Mouse (Mus musculus): ENCODE measurements around the gene Ifitm10. TPM values are rescaled to one million over a fixed set of nuclear protein-coding genes. Genes with fewer than 3 reads are reported as not detected.

Gene Ifitm10
- polyA plus RNA-seq, 1 experiment: 36.7 TPM

GRCm38 (mm10) chr7:142391609-142392008 lies 18.1 kb upstream of the Ifitm10 start:
- DNase-seq (ENCODE audit: extremely low spot score in 1 of 2, low spot score in 1 of 2): no peak

GRCm38 (mm10) chr7:142391108-142391507 lies 17.6 kb upstream of the Ifitm10 start:
- DNase-seq (ENCODE audit: extremely low spot score in 1 of 2, low spot score in 1 of 2): no peak

- no peak for DNase-seq (ENCODE audit: extremely low spot score in 1 of 2, low spot score in 1 of 2)
Measured at GRCm38 (mm10) chr7:142389961-142390650, 16.6 kb upstream of the Ifitm10 start.

- DNase-seq (ENCODE audit: extremely low spot score in 1 of 2, low spot score in 1 of 2): no peak
Measured at GRCm38 (mm10) chr7:142388740-142389139, 15.2 kb upstream of the Ifitm10 start.

- DNase-seq (ENCODE audit: extremely low spot score in 1 of 2, low spot score in 1 of 2): no peak
Measured at GRCm38 (mm10) chr7:142388198-142388597, 14.6 kb upstream of the Ifitm10 start.

GRCm38 (mm10) chr7:142387419-142388148 lies 14.0 kb upstream of the Ifitm10 start, which contains the start of gene Ctsd:
Gene Ctsd, minus strand, starts transcription at chr7:142388038.
- DNase-seq (ENCODE audit: extremely low spot score in 1 of 2, low spot score in 1 of 2): peak; percentile 95 to 98

GRCm38 (mm10) chr7:142386621-142387201 lies 13.2 kb upstream of the Ifitm10 start:
- no peak for DNase-seq (ENCODE audit: extremely low spot score in 1 of 2, low spot score in 1 of 2)

- DNase-seq (ENCODE audit: extremely low spot score in 1 of 2, low spot score in 1 of 2): no peak
Measured at GRCm38 (mm10) chr7:142385742-142386403, 12.3 kb upstream of the Ifitm10 start.

GRCm38 (mm10) chr7:142384306-142384705 lies 10.8 kb upstream of the Ifitm10 start:
- no peak for DNase-seq (ENCODE audit: extremely low spot score in 1 of 2, low spot score in 1 of 2)

- no peak for DNase-seq (ENCODE audit: extremely low spot score in 1 of 2, low spot score in 1 of 2)
Measured at GRCm38 (mm10) chr7:142382567-142382966, 9.0 kb upstream of the Ifitm10 start, which contains the start of gene Gm49369. Gene Gm49369, minus strand, starts transcription at chr7:142382667.

- no peak for DNase-seq (ENCODE audit: extremely low spot score in 1 of 2, low spot score in 1 of 2)
Measured at GRCm38 (mm10) chr7:142381175-142381574, 7.6 kb upstream of the Ifitm10 start.

GRCm38 (mm10) chr7:142379186-142379585 lies 5.6 kb upstream of the Ifitm10 start:
- no peak for DNase-seq (ENCODE audit: extremely low spot score in 1 of 2, low spot score in 1 of 2)

GRCm38 (mm10) chr7:142377233-142377925 lies 3.8 kb upstream of the Ifitm10 start:
- no peak for DNase-seq (ENCODE audit: extremely low spot score in 1 of 2, low spot score in 1 of 2)

- no peak for DNase-seq (ENCODE audit: extremely low spot score in 1 of 2, low spot score in 1 of 2)
Measured at GRCm38 (mm10) chr7:142376096-142376495, 2.5 kb upstream of the Ifitm10 start.

- DNase-seq (ENCODE audit: extremely low spot score in 1 of 2, low spot score in 1 of 2): no peak
Measured at GRCm38 (mm10) chr7:142375261-142375724, 1.7 kb upstream of the Ifitm10 start.

GRCm38 (mm10) chr7:142374413-142375015 lies 961 bp upstream of the Ifitm10 start:
- DNase-seq (ENCODE audit: extremely low spot score in 1 of 2, low spot score in 1 of 2): no peak

- DNase-seq (ENCODE audit: extremely low spot score in 1 of 2, low spot score in 1 of 2): no peak
Measured at GRCm38 (mm10) chr7:142373039-142373438, 514 bp downstream of the Ifitm10 start.

- DNase-seq (ENCODE audit: extremely low spot score in 1 of 2, low spot score in 1 of 2): peak in 1 of 2 experiments; percentile 33
Measured at GRCm38 (mm10) chr7:142371768-142372661, 1.5 kb downstream of the Ifitm10 start.

GRCm38 (mm10) chr7:142371398-142371767 lies 2.2 kb downstream of the Ifitm10 start:
- peak; percentile 75 to 80 for DNase-seq (ENCODE audit: extremely low spot score in 1 of 2, low spot score in 1 of 2)
